Mouse (Mus musculus) urinary bladder, postnatal 25 days (tissue): Measurements from ENCODE around the gene Gpx8.
"Not testable (repeated sequence)": the region's sequence is repeated elsewhere in the genome, so short reads cannot be mapped to it uniquely, and the experiment has no call there.

ENCODE experiments used
- DNase-seq: peaks from one replicate; pipeline ENCODE4 v3.0.0; 2022; ENCODE audit warnings: low spot score

The Gpx8 gene

DNA sequence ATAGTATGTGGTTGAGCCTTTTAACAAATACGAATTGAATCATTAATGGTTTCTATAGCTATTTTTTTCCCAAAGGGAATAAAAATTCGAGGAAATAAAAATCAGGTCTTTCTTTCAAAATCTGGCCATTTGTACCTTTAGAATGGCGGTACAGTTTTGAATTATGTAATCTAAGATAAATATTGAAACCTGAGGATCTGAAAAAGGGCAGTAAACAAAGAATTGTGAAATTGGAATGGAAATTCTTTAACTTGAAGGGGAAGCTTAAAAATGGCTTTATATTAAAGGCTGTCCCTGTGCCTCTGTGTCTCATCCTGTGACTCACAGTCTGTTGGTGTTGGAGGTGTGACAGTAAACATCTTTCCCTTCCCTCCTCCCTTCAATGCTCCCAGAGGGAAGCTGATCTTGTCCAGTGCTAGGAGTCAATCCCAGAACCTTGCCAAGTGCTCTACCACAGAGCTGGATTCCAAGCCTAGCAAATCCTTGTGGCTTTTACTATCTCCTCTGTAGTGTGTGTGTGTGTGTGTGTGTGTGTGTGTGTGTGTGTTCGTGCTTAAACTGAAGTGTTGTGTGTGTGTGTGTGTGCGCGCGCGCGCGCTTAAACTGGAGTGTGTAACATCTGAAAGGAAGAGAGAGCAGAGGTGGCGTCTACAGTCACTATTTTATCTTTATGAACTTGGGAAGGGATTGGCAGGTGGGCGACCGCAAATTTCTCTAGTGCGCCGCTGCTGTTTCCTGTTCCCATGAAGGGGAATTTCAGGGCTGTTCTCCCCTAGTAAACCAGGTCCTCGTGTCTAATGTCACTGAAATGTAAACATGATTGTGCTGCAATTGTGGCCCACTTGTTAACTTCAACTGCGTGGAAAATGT lies 22.7 kb downstream of the Gpx8 start:
- no peak for DNase-seq

DNA sequence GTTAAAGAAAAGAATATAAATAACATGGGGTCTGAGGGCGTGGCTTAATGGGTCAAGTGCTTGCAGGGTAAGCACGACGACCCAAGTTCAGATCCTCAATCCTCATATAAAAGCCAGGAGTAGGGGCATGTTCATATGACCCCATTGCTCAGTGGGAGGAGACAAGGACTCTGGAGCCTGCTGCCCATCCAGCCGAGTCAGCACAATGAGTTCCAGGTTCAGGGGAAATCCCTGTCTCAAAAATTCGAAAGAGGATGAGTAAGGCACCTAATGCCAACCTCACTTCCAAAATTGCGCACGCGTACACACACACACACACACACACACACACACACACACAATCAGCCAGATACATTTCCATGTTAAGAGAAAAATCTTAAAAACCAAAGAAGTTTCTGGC lies 23.7 kb downstream of the Gpx8 start:
- DNase-seq, result no peak

DNA sequence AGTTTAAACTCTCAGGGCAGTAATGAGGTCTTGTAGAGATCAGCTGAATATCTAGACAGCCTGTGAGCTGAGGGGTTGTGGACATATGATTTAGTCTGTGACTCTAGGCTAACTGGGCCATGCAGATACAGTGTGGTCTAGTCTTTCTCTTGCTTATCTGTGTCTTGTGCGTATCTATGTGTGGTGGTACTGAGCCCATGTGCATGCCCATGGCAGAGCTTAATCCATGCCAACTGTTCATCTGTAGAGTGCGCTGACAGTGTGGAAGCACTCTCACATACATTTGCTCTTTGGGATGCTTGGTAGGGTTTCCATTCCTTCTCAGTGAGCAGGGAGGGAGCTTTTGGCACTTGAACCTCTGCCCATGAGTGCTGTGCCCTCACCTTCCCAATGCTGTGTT lies 24.7 kb downstream of the Gpx8 start:
- no peak for DNase-seq

DNA sequence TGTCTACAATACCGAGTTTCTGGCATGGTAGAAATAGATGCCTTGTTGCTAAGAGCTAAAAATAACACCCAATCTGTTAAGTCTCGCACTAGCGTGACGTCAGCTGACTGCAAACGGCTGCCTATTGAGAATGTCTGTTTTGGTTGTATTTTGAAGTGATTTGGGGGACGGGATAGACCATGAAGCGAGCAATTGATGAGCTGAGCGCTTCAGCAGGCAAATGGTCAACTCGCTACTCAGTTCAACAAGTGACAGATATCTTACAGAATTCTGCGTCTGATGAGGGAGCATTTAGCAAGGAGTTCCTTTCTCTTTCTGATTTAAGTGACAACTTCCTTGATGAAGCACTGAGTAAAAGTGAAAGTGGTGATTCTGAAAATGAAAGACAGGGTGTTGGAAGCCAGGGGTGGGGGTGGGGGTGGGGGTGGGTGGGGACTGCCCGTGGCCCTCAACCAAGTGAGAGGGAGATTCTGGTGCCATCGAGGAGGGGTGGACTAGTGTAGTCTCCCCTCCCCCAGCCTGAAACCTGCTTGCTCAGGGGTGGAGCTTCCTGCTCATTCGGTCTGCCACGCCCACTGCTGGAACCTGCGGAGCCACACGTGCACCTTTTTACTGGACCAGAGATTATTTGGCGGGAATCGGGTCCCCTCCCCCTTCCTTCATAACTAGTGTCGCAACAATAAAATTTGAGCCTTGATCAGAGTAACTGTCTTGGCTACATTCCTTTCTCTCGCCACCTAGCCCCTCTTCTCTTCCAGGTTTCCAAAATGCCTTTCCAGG lies 32.8 kb downstream of the Gpx8 start:
- DNase-seq, result not testable (repeated sequence)

DNA sequence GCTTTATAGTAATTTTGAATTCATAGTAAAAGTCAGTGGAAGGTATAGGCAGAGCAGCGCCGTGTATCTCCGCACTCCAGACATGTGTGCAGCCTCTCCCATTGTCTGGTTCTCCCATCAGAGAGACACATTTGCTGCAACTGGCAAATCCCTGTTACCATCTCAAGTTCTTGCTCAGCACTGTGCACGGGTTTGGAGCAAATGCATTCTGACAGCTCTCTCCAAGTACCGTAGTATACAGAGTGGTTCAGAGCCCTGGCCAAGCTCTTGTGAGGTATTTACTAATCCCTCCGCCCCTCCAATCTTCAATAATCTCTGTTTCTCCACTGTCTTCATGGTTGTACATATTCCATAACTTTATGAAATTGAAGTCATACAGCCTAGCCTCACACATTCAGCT lies 33.5 kb downstream of the Gpx8 start:
- DNase-seq, result no peak

DNA sequence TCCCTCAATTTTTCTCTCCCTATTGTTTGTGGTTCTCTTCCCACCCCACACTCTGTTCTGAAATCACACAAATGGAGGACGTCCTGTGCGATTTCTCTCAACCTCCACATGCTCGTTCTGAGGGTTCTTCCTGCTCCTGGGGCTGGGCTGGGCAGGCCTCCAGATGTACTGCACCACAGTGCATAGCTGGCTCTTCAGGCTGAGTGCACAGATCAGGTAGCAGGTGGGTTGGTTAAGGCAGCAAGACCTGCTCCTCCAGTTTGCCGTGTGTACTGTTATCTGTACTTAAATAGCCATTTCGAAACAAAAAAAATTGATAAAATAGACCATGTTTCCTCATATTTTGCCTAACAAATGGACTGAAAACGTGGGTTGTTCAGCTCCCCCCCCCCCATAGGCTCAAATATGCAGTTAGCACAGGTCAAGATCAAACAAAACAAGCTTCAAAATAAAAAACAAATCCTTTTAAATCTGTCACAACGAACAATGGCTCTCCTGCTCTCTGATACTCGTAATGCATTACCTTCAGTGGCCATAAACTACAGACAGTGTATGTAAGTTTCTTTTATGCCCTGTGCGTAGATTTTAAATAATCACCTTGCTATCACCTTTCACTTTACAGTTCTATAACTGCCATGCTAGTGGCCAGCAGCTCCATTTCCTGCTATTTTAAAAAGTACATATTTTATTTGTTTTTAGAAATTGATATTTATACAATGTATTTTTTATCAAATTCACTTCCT lies 45.5 kb downstream of the Gpx8 start:
- DNase-seq, result peak; percentile 56

DNA sequence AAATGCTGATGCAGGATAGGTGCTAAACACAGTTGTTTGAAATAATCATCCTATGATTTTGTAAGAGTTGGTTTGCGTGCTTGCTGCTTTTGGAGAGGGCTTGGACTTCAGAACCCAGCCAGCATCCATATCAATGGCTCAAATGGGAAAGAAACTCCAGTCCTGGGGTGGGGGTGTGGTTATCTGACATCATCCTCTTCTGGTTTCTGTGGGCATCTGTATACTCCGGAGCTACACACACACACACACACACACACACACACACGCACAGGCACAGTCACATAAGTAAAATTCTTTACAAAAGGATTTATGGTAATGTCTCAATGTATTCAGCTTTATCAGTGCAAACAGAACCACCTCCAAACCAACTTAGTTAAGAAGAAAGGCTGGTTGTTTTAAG lies 46.1 kb downstream of the Gpx8 start:
- no peak for DNase-seq

DNA sequence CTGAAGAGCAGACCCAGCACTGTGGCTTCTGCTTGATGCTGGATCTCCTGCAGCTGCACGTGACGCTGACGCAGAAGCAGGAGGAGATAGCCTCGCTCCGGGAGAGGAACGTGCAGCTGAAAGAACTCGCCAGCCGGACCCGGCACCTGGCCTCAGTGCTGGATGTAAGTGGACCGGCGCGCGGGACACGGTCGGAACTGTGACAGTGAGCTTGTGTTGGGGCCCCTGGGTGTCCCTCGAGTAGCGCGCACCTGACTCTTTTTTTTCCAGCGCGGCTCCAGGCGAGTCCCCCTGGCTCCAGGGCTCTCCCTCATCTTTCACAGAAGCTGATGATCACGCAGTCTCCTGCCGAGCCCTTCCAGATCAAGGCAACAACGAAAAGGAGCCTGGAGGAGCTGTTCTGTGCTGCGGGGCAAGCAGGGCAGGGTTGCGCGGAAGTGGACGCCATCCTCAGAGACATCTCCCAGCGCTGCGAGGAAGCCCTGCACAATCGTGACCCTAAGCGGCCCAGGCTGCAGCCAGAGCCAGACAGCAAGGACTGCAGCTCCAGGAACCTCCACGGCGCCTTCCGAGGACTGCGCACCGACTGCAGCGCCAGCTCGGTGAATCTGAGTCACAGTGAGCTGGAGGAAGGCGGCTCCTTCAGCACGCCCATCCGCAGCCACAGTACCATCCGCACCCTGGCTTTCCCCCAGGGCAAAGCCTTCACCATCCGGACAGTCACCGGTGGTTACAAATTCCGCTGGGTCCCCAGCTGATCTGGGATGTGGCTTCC lies 47.6 kb downstream of the Gpx8 start:
- peak; percentile 35 for DNase-seq

DNA sequence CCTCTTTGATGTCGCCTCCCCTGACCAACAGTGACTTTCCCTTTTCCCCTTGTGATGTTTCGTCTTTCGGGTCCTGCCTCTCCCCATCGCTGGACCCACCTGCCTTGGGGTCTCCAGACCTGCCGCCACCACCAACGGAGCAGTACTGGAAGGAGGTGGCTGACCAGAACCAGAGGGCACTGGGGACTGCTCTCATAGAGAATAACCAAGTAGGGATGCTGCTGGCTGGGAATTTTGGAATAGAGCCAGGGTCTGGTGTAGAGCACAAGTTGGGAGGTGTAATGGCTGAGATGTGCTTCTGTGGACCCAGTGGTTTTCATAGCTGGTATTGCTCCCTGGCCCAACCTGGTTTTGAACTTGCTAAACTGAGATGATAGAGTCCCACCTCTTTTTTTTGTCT lies 48.8 kb downstream of the Gpx8 start:
- DNase-seq, result no peak

DNA sequence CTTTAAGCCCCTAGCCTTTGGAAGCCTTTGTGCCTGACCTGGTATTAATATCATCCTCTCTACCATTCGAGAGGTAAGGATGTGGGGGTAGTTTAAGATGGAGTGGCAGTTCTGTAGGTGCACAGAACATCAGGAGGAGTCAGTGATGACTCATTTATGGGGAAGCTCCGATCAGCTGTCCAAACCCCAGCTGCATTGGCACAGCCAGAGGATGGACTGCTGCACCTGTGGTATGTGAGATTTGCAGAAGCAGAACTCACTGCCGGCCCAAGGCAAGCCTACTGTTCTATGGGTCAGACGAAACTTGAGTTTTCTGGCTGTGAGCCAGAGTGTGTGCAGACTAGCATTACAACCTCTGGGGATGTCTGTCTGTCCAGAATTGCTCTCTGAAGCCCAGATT lies 49.8 kb downstream of the Gpx8 start:
- no peak for DNase-seq

DNA sequence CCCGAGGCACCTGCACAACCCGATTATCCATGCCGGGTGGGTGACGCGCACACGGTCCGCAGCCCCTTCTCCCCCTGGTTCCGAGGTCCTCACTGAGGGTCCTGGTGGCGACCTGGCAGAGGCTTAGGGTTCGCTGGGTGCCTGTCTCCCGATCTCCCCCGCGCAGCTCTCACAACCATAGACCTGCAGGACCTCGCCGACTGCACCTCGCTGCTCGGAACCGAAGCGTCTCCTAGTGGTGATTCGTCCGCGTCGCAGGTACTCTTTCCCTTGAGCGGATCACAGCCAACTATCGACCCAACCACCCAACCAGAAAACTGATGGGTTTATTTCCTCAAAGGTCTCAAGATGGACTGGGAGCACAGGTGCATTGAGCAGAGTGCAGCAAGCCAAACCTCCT lies 52.0 kb downstream of the Gpx8 start:
- DNase-seq, result peak; percentile 58

DNA sequence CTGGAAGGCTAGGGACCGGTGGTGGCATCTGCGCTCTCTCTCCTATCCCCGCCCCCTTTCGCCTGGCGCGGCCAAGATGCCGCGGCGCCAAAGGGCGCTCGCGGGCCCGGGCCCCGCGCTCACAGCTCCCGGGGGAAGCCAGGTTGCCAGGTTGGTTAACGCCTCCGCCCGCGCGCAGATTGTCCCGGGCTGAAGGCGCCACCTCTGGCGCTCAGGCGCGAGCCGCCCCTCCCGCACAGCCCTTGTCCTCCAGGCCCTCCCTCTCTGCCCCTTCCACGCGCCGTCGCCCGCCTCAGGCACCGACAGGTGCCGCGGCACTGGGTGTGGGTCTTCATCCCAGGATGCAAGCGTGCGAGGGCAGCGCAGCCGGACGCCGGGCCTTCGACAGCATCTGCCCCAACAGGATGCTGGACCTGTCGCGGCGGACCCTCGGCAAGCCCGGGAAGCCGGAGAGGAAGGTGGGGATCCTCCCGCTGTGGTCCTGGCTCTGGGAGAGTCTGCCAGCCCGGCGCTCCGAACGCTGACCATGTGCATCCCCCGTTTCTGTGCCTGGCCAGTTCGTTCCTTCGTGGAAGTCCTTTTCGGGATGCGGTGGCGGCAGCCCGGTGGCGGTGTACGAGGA lies 52.6 kb downstream of the Gpx8 start, which contains the start of gene Mcidas:
Gene Mcidas (plus strand): TSS at position 315 of the 622 bp plus-strand sequence.
- DNase-seq, result no peak
